In genomic region chr14:26899490-26899889, GRCm38 (mm10) we compare ENCODE assay signal across 27 mouse cellular contexts. TPM values are rescaled to one million over a fixed set of nuclear protein-coding genes. Genes with fewer than 3 reads are reported as not detected.
DNase-seq lines count a peak whose midpoint lies in the region; ATAC-seq and TF ChIP-seq lines count a peak whose summit lies in the region.
"Had no signal": no experiment of that assay in that cellular context is flagged by ENCODE, and none has a peak within 500 bp of the region (broad histone marks: within the 10 kb centered on the region; RNA-seq: fewer than 3 reads in every experiment).

No protein-coding gene starts in this region.

- H3K4me2 ChIP-seq in forebrain, postnatal 0 days (ENCODE audit: low read depth): no peak overlapping the region
- H3K4me2 ChIP-seq in forebrain, embryonic 13.5 days: no peak overlapping the region

- H3K27me3 ChIP-seq in forebrain, postnatal 0 days (ENCODE audit: insufficient read depth, low read length): no peaks in the 10 kb centered on the region
- no peaks in the 10 kb centered on the region for H3K27me3 ChIP-seq in forebrain, embryonic 13.5 days
- H3K27me3 ChIP-seq: CH12.LX had no signal

- H3K4me3 ChIP-seq in forebrain, postnatal 0 days (ENCODE audit: low read depth, low read length): no peak overlapping the region
- H3K4me3 ChIP-seq in forebrain, embryonic 13.5 days: no peak overlapping the region

- peak; percentile 60 for ATAC-seq in forebrain, postnatal 0 days
- ATAC-seq in forebrain, embryonic 13.5 days: no peak
- 0 out of 2 replicates have a peak, but pooled peaks have one; percentile 55 for ATAC-seq in frontal cortex, adult (ENCODE audit: low TSS enrichment)
- ATAC-seq: activated CD4-positive, CD25-positive, alpha-beta regulatory T cell, adult 4 months; CD4-positive, CD25-positive, alpha-beta regulatory T cell, adult 4 months; Patski had no signal

- no peaks in the 10 kb centered on the region for H3K4me1 ChIP-seq in forebrain, postnatal 0 days (ENCODE audit: insufficient read depth)
- no peaks in the 10 kb centered on the region for H3K4me1 ChIP-seq in forebrain, embryonic 13.5 days

- H3K36me3 ChIP-seq in forebrain, postnatal 0 days (ENCODE audit: insufficient read depth): no peaks in the 10 kb centered on the region
- H3K36me3 ChIP-seq in forebrain, embryonic 13.5 days (ENCODE audit: poor library complexity, severe bottlenecking): no peaks in the 10 kb centered on the region
- H3K36me3 ChIP-seq: G1E had no signal

- no peak for DNase-seq in forebrain, postnatal 0 days
- DNase-seq in frontal cortex, adult 2 months (ENCODE audit: extremely low spot score in 1 of 2, low spot score in 1 of 2): no peak
- peak; percentile 25 for DNase-seq in heart, adult 11 months
- no peak for DNase-seq in heart, adult 9 months (ENCODE audit: low spot score in 2 of 2)
- DNase-seq in brain, adult 2 months (ENCODE audit: low read depth, low spot score): peak; percentile 15
- DNase-seq in left cerebral cortex, adult 11 months (ENCODE audit: low spot score): no peak
- DNase-seq: adrenal gland, adult 2 months; adrenal gland, adult 8-10 months; adrenal gland, postnatal 10 days; adrenal gland, postnatal 14 days; adrenal gland, postnatal 25 days; adrenal gland, postnatal 36 days; B cell, adult 2 months; cerebellum, adult 11 months; cerebellum, adult 11-12 months; cerebellum, adult 18-20 months had no signal

- WGBS in forebrain, postnatal 0 days: 74% methylated on average over 2 of the region's 2 CpGs
- 86% methylated on average over 2 of the region's 2 CpGs for WGBS in forebrain, embryonic 13.5 days

- no peak overlapping the region for H3K9ac ChIP-seq in forebrain, postnatal 0 days
- no peak overlapping the region for H3K9ac ChIP-seq in forebrain, embryonic 13.5 days

- no peaks in the 10 kb centered on the region for H3K9me3 ChIP-seq in forebrain, postnatal 0 days (ENCODE audit: low read length)
- H3K9me3 ChIP-seq in forebrain, embryonic 13.5 days (replicated peaks): no peaks in the 10 kb centered on the region
- H3K9me3 ChIP-seq: G1E had no signal

- H3K27ac ChIP-seq in forebrain, postnatal 0 days (ENCODE audit: low read depth, low read length): no peak overlapping the region
- H3K27ac ChIP-seq in forebrain, embryonic 13.5 days: no peak overlapping the region

- no peak for TF ChIP-seq CTCF in forebrain, postnatal 0 days (IDR thresholded peaks at IDR 0.05; ENCODE audit: low read depth)

RNA-seq across cellular contexts. Expression of gene Asb14, which starts 5.1 kb away (rescaled TPM):
- total RNA-seq in forebrain, postnatal 0 days (2014; rRNA removed): 0.38 TPM in 2 replicates
- 0.13 and 0.16 TPM in 2 replicates for polyA plus RNA-seq in forebrain, postnatal 0 days (2015; fragmentation: Nextera tagmentation; extraction: Ambion mirVana)
- polyA plus RNA-seq in forebrain, embryonic 13.5 days (2015; fragmentation: Nextera tagmentation; extraction: Ambion mirVana): 0.11 TPM in 1 of 2 replicates, not detected in the other
- 0.14 and 0.19 TPM in 2 replicates for polyA plus RNA-seq in frontal cortex, adult 2 months (2012; rRNA removed)
- total RNA-seq: adrenal gland, adult 18-20 months; adrenal gland, adult 2 months; adrenal gland, adult 8-10 months; adrenal gland, postnatal 14 days; adrenal gland, postnatal 25 days; adrenal gland, postnatal 36 days; CH12.LX; MEL had no signal
- polyA plus RNA-seq: adrenal gland, adult 2 months; brain, embryonic 14.5 days; C2C12; G1E had no signal

Comparison
In these comparisons a context has a peak if more than half of its experiments do, and no peak if none do; other contexts are left out.
1. DNase-seq: peak in heart, adult 11 months (single experiment) and brain, adult 2 months (single experiment); none in forebrain, postnatal 0 days (single experiment), frontal cortex, adult 2 months (0 of 2), heart, adult 9 months (0 of 2) and left cerebral cortex, adult 11 months (single experiment).